Mouse (Mus musculus): ENCODE measurements at regions not wholly inside any gene's neighbourhood (a gene's known extent, or its start where the extent isn't known, plus 50 kb on each side); places are given as distances from the start of the nearest gene placed in this dataset.
A peak's percentile ranks its signal among the peaks of the same experiment; 100 is the strongest.
"Not testable (repeated sequence)": the region's sequence is repeated elsewhere in the genome, so short reads cannot be mapped to it uniquely, and the experiment has no call there.

DNA sequence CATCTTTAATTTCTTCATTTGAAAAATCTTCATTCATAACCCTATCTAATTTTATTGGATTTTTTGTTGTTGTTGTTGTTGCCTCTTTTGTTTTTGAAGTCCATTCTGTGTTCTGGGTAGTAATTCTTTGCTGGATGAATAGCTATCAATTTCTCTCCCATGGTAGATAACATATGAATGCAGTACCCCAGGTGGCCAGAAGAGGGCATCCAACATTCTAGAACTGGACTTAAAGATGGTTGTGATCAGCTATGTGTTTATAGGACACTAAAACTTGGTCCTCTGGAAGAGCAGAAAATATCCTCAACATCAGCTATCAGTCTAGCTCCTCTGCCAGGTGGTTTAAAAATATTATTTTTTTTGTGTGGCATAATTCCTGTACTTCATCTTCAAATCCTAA is 73.0 kb downstream of the Prl2c3 start:
- not testable (repeated sequence) for H3K4me1 ChIP-seq; ATAC-seq (replicated peaks); H3K27ac ChIP-seq (replicated peaks); H3K36me3 ChIP-seq; H3K4me3 ChIP-seq; H3K9ac ChIP-seq (replicated peaks); H3K9me3 ChIP-seq; H3K27me3 ChIP-seq; H3K4me2 ChIP-seq (replicated peaks)

DNA sequence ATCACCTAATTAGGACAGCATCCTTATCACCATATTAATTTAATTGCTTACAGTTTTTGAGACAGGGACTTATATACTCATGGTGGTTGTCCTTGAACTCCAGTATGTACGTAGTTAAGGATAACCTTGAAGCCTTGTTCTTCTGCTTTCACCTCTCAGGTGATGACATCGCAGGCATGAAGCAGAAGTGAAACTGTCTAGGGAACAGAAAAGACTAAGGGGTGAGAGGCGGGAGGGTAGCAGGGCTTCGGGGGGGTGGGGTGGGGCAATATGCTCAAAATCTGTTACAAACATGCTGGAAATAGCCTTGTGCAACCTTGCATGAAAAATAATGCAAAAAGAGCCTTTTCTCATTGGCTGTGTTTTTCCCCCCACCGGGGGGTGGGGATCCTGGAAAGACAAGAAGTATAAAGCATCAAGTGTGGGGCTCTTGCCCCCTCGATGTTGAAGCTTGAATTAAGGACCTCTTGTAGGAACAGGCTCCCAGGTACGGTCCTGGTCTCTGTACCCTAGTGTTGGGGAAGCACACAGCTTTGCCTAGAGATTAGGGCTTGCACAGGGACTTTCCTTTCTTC is 81.8 kb downstream of the Prl2c3 start:
- not testable (repeated sequence) for ATAC-seq (replicated peaks); H3K9me3 ChIP-seq; H3K27me3 ChIP-seq; H3K36me3 ChIP-seq; H3K27ac ChIP-seq (replicated peaks); H3K4me2 ChIP-seq (replicated peaks); H3K4me1 ChIP-seq; H3K9ac ChIP-seq (replicated peaks); H3K4me3 ChIP-seq
- 90% methylated on average over 7 of the region's 7 CpGs for WGBS

DNA sequence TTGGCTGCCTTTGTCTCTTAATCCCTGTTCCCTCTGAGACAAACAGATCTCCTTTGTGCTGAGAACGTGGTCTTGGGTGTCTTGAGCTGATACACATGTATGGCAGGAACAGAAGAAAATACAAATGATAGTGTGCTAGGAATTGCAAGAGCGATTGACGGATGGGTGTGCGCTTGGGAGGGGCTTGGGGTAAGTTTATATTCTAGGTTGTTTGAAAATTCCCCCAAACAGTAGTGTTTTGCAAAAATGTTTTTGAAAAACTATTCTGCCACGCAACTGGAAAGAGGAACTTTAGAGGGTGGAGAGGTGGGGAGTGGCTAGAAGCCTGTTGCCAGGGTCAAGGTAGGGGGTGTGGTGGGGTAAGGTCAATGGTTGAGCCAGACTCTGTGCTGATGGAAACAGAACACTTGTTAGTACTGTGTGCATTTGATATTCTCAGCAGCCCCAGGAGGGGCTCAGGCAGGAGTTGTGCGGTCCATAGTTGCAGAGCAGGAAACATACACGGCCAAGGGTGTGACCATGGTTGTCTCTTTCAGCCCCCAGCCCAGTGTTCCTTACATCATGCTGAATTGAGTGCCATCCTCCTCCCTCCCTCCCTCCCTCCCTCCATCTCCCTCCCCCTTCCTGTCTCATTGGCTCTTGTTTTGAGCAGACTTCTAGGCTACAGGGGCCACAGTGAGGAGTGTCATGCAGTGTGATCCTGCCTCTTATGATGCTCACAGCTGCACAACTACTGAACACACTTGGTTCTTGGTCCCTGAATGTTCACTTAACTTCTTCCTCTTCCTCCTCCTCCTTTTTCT is 88.2 kb downstream of the Prl2c3 start:
- Histone ChIP-seq H3K4me3 (no peak overlapping the region), H3K36me3 (no peaks in the 10 kb centered on the region), H3K27me3 (no peaks in the 10 kb centered on the region), H3K4me1 (no peaks in the 10 kb centered on the region), H3K9ac (replicated peaks) (no peak overlapping the region), H3K9me3 (no peaks in the 10 kb centered on the region), H3K4me2 (replicated peaks) (no peak overlapping the region), H3K27ac (replicated peaks) (no peak overlapping the region)
- ATAC-seq (replicated peaks): no peak
- 57% methylated on average over 7 of the region's 7 CpGs for WGBS

DNA sequence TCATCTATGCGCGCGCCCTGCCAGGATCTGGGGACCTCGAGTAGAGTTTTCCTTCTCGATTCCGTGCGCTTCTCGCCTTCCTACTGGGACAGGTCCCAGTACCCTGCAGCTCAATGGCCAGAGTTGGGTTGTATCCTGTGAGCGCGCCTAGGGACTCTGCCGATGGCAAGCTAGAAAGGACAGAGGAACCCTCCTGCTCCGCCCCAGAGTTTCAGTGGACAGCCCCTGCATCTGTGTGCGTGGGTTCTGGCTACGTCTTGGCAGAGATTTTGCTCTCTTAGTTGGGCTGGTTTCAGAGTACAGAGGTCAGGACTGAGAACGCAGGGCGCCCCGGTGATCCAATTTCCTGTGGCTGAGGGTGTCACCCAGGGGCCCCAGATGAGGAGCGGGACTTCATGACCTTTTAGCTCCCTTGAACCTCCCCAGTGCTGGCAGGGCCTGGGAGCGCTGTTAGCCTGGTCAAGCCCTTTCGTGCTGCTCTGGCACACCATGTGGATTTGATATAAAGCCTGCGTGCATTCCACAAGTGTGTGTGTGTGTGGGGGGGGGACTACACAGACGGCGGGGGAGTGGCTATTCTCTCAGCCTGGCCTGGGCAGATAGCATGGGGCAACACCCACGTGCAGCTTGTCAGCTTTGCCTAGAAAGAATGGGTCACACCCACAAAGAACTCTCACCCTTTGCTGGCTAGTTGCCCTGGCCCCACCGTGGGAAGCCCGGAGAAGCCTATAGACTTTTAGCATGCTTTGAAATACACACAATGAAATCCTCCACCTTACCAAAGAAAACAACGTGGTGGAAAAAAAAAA is 96.9 kb downstream of the Prl2c3 start:
- H3K9ac ChIP-seq (replicated peaks); H3K36me3 ChIP-seq; H3K9me3 ChIP-seq; H3K4me1 ChIP-seq; H3K27ac ChIP-seq (replicated peaks); H3K27me3 ChIP-seq; H3K4me2 ChIP-seq (replicated peaks); H3K4me3 ChIP-seq: not testable (repeated sequence)
- WGBS: 6% methylated on average over 20 of the region's 27 CpGs
- ATAC-seq (replicated peaks): peak; percentile 21; the same call in 1 of the 2 replicates

DNA sequence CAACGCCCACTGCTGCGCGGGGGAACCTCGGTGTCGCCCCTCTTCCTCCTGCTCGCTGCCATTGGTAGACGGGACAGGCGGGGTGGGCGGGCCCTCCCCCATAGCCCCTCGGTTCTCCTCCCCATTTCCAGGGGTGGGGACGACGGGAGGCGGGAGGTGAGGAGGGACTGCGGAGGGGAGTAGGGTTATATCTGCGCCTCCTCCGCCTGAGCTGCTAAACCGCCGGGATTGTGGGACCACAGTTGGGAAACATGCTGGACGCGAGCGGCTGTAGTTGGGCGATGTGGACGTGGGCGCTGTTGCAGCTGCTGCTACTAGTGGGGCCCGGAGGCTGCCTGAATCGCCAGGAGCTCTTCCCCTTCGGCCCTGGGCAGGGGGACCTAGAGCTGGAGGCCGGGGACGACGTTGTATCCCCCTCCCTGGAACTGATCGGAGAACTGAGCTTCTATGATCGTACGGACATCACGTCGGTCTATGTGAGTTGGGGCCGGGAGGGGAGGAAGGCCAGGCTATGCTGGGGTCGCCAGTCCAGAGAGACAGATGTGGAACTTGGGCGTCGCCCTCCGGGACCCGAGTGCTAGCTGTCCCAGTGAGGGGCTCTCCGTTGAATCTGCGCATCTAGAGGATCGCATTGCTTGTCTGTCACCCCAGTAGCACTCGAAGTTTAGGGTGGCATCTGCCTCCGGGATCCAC is 97.6 kb downstream of the Prl2c3 start:
- peak; percentile 71 for ATAC-seq (replicated peaks)
- H3K27me3 ChIP-seq; H3K9me3 ChIP-seq; H3K9ac ChIP-seq (replicated peaks); H3K36me3 ChIP-seq; H3K4me1 ChIP-seq; H3K27ac ChIP-seq (replicated peaks): not testable (repeated sequence)
- Histone ChIP-seq H3K4me2 (replicated peaks) (peak overlapping the region; percentile 30), H3K4me3 (peak overlapping the region; percentile 25)
- WGBS: under 1% methylated on average over 28 of the region's 46 CpGs

DNA sequence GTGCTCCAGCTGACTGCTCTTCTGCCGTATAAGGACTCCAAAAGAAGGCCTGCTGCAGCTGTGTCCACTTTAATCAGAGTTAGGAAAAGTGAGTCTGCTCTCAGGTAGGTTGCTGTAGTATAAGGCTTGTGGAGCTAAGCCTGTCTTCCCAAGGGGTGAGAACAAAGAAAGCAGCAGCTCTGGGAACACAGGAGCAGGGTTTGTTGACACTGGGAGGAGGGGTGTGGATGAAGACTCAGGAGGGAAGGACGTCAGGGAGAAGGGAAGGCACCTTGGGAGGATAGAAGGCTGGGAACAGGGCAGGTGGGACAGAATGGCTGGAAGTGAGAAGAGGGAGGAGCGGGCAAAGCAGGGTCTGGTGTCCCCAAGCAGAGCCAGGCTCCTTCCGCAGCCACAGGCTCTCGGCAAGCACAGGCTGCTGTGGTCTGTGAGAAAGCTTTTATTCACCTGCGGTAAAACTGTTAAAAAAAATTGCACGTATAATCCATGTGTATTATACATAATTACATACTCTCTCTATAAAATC is 106.2 kb downstream of the Prl2c3 start:
- H3K36me3 ChIP-seq; ATAC-seq (replicated peaks); H3K4me1 ChIP-seq; H3K27me3 ChIP-seq; H3K4me3 ChIP-seq; H3K27ac ChIP-seq (replicated peaks); H3K9me3 ChIP-seq; H3K4me2 ChIP-seq (replicated peaks); H3K9ac ChIP-seq (replicated peaks): not testable (repeated sequence)
- WGBS: 64% methylated on average over 6 of the region's 7 CpGs

DNA sequence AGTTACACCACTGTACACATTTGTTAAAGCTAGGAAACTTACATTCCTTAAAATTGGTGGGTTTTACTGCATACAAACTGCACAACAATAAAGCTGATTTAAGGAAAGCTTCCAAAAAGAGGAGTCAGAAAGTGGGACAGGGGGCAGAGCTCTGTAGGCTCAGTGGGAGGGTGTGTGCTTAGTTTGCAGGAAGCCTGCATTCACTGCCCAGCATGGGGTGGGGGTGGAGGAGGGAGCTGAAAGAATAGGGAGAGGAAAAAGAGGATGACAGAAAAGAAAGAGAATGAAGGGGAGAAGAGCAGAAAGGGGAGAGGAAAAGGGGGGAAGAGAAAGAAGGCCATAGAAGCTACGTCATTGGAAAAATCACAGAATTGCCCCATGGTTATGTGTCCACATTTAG is 111.1 kb downstream of the Prl2c3 start:
- H3K4me3 ChIP-seq; H3K4me2 ChIP-seq (replicated peaks); H3K4me1 ChIP-seq; H3K9ac ChIP-seq (replicated peaks); H3K27ac ChIP-seq (replicated peaks); ATAC-seq (replicated peaks); H3K36me3 ChIP-seq; H3K27me3 ChIP-seq; H3K9me3 ChIP-seq: not testable (repeated sequence)
- no CpG with 5 or more reads among the region's 1 CpGs for WGBS

DNA sequence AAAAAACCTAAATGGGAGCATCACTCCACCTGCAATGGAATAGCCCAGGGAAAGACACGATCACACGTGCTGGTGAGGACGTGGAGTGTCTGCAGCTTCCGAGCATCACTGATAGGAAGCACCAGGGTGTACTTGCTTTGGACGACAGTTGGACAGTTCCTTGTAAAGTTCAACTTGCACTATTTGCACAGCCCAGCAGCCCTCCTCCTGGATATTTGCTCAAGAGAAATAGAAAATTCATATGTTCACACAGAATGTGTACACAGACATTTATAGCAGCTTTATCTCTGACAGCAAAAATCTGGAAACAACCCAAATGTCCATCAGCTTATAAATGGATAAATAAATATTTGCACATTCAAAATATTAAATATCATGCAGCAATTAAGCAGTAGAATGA is 111.7 kb downstream of the Prl2c3 start:
- WGBS: 79% methylated on average over 3 of the region's 5 CpGs

DNA sequence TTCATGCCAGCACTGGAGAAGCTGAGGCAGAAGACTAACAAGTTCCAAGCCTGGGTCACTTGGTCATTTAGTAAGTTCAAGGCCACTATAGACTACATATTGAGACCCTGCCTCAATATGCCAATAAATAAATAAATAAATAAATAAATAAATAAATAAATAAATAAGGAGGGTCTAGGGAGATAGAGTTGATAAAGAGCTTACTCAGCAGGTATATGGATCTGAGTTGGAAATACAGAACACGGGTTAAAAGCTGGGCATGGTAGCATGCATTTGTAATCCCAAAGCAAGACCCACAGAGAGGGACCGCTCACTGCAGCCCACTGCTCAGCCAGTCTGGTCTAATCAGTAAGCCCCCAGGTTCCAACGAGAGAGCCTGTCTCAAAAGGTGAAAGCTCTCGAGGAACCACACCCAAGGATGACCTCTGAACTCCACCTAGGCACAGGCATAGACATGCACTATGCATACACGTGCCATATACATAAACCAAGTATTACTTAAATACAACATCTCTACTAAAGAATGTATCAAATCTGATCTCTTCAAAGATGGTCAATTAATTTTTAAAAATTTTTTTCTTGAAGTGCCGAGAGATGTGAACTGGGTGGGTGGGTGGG is 115.4 kb downstream of the Ero1lb start:
- not testable (repeated sequence) for H3K9me3 ChIP-seq; H3K36me3 ChIP-seq; H3K27ac ChIP-seq (replicated peaks); H3K4me2 ChIP-seq (replicated peaks); H3K4me3 ChIP-seq; H3K9ac ChIP-seq (replicated peaks); H3K27me3 ChIP-seq; H3K4me1 ChIP-seq
- 86% methylated on average over 5 of the region's 6 CpGs for WGBS
- ATAC-seq (replicated peaks): peak; percentile 74

More for the DNA sequence above, 111.7 kb downstream of the Prl2c3 start:
- H3K4me1 ChIP-seq; ATAC-seq (replicated peaks); H3K27me3 ChIP-seq; H3K9me3 ChIP-seq; H3K4me3 ChIP-seq; H3K27ac ChIP-seq (replicated peaks); H3K9ac ChIP-seq (replicated peaks); H3K36me3 ChIP-seq; H3K4me2 ChIP-seq (replicated peaks): not testable (repeated sequence)

DNA sequence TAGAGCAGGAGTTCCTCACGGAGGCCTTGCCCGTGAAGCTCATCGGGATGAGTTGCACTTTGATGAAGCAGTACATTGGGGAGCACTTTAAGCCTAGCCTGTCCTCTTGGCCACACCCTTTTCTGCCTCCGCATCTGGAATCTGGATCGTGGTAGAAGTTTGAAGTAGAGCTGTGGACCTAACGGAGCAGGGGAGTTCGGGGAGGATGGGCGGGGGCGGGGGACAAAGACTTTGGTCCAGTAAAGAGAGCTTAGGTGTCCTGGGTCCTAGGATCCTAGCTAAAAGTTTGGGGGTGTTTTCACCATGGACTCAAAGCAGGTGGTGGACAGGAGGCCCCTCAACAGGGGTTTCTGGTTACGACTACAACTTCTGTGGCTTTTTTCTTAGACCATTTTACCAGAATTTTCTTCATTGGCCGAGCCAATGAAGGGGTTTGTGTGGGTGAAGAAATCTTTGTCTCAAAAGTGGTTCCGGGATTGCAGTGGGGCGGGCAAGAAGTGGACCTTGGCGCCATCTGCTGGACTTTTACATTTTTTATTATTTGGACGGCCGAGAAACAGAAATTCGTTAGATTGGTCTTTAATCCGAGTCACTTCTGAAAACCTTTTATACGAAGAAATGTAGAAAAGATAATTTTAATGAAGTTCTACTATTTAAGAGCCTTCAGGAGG is 114.7 kb downstream of the Ero1lb start:
- peak overlapping the region; percentile 24 for H3K4me2 ChIP-seq (replicated peaks)
- not testable (repeated sequence) for H3K9ac ChIP-seq (replicated peaks); H3K27me3 ChIP-seq; H3K27ac ChIP-seq (replicated peaks); H3K36me3 ChIP-seq; H3K9me3 ChIP-seq; H3K4me1 ChIP-seq; H3K4me3 ChIP-seq
- ATAC-seq (replicated peaks): peak; percentile 78
- 12% methylated on average over 19 of the region's 19 CpGs for WGBS

DNA sequence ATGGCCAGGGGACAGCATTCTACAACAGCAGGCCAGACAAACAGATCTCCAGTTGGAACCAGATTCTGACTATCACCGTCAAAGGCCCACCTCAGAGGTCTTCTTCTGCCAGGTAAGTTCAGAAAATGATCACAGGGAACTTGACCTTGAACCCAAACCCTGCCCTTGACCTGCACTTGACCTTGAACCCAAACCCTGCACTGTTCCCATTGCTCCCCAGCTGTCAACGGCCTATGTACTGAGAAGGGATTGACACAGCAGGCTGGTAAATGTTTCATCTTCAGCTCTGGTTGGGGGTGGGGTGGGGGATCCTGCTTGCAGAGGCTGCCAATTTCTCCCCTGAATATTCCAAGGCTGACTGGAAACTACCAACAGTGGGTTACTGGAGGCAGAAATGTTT is 111.7 kb downstream of the Ero1lb start:
- Histone ChIP-seq H3K4me1 (no peaks in the 10 kb centered on the region), H3K9ac (replicated peaks) (no peak overlapping the region), H3K4me2 (replicated peaks) (no peak overlapping the region), H3K4me3 (no peak overlapping the region), H3K27ac (replicated peaks) (no peak overlapping the region), H3K27me3 (no peaks in the 10 kb centered on the region), H3K9me3 (no peaks in the 10 kb centered on the region), H3K36me3 (no peaks in the 10 kb centered on the region)
- 78% methylated on average over 2 of the region's 2 CpGs for WGBS
- no peak for ATAC-seq (replicated peaks)

Data from forebrain, embryonic 15.5 days (tissue).